Mouse (Mus musculus) CD8-positive naive resting alpha-beta T cell, adult 2 months (primary cell): ENCODE measurements around the gene Grb7.

Source experiments
- DNase-seq, 2 experiments: peaks; one replicate each; pipeline ENCODE4 v3.0.0; 2022; ENCODE audit warnings: low read depth in 2 of 2, low spot score in 2 of 2

Grb7 gene

GRCm38 (mm10) chr11:98446213-98446561 lies at the start of gene Grb7:
Gene Grb7 (plus strand): TSS chr11:98446394.
- DNase-seq = no peak

DNA sequence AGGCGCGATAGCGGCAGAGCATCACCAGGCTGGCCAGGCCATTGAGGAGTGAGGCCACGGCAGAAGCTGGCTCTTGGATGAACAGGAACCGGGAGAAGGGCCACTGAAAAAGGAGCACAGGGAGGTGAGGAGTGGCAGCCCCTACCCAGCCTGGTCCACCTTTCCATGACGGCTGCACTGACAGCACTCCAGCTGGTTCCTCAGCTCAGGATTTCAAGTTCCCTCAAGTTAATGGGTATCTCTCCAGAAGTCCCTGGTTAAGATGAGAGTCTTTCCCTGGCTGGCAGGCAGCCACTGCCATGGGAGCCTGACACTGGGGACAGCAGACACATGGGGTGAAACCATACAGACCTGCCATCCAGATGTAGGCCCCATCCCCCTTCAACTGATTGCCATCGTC lies 48.2 kb upstream of the Grb7 start:
- DNase-seq = no peak

DNA sequence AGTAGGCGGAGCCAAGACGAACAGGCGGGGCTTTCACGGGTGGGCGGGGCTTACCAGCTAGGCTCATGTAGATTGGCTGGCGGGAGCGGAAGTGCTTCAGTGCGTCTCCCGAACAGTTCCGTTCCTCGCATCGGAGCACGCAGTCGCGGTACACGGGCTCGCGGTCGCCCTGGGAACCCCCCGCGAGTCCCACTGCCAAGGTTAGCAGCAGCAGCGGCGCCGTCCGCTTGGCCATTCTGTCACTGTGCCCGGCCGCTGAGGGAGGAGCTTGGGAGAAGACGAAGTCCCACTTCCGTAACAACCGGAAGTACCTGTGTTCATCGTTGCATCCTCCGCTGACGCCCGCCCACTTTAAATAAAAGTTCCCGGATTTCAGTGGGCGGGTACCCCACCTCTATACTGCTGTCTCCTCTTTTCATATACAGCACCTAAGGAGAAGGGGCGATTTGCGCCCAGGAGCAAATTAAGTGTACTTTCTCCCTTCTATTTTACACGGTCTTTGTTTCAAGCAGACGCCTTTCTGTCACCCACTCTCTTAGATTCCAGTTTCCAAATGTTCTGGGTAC lies 46.0 kb upstream of the Grb7 start, which contains the start of gene Pgap3:
Gene Pgap3 (minus strand): TSS at position 330 of the 566 bp plus-strand sequence.
- peak; percentile 75 to 83 for DNase-seq

DNA sequence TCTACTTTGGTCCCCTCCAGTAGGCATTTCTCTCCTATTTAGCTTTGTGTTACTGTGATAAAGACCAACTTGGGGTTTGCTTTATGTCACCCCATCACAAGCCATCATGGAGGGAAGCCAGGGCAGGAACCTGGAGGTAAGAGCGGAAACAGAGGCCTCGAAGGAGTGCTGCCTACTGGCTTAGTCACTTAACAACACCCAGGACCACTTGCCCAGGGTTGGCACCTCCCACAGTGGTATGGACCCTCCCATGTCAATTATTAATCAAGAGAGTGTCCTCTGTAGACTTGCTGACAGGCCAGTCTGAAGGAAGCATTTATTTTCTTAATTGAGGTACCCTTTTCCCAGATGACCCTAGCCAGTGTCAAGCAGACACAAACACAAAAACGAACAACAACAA lies 45.4 kb upstream of the Grb7 start:
- DNase-seq = no peak

DNA sequence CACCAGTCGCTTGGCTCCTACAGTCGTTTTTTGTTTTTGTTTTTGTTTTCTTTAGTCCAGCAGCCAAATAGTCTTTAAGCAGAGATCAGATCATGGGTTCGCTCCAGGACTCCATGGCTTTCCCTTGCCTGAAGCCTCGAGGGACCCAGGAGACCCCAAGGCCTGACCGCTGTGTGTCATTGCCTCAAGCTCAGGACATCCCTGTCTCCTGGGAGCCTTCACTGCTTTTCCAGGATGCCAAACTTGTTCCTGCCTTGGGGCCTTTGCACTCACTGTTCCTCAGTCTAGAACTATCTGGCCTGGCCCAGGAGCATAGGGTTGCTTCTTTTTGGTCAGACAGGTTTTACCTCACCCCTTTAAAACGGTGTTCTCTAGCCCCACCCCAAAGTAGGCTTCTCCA lies 39.6 kb upstream of the Grb7 start:
- DNase-seq = no peak

- DNase-seq = no peak
Observed at GRCm38 (mm10) chr11:98408872-98409271, 37.3 kb upstream of the Grb7 start.

GRCm38 (mm10) chr11:98409341-98409822 lies 36.8 kb upstream of the Grb7 start:
- DNase-seq = no peak

DNA sequence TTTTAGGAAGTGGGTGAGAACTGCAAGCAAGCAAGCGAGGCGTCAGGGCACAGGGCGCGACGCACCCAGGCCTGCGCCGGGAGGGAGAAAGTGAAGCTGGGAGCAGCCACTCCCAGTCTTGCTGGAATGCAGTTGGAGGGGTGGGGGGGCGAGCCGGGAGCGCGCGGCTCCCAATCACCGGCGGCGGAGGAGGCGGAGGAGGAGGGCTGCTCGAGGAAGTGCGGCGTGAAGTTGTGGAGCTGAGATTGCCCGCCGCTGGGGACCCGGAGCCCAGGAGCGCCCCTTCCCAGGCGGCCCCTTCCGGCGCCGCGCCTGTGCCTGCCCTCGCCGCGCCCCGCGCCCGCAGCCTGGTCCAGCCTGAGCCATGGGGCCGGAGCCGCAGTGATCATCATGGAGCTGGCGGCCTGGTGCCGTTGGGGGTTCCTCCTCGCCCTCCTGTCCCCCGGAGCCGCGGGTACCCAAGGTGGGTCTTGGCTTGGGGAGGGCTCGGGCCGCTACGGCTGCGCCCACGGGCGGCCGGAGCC lies 33.9 kb upstream of the Grb7 start, which contains the start of gene Erbb2:
Gene Erbb2 (plus strand): TSS at position 198 of the 524 bp plus-strand sequence.
- DNase-seq = no peak

GRCm38 (mm10) chr11:98412797-98413301 lies 33.3 kb upstream of the Grb7 start:
- no peak for DNase-seq

DNA sequence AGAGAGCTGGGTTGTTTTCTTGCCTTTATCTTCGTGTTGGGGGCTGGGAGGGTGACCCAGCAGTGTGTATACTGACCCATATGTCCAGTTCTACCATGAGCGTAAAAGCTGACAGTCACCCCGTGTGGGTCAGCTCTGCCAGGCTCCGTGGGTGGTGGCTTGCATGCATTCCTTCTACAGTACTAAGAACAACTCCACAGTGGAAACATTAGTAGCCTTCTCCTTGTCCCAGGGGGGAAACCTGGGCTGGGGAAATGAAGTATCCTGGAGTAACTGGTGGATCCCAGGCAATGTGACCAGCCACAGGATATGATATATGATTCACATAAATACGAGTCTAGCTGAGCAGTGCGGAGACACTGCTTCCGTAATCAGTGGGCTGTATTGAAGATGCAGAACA lies 32.5 kb upstream of the Grb7 start:
- DNase-seq = no peak

DNA sequence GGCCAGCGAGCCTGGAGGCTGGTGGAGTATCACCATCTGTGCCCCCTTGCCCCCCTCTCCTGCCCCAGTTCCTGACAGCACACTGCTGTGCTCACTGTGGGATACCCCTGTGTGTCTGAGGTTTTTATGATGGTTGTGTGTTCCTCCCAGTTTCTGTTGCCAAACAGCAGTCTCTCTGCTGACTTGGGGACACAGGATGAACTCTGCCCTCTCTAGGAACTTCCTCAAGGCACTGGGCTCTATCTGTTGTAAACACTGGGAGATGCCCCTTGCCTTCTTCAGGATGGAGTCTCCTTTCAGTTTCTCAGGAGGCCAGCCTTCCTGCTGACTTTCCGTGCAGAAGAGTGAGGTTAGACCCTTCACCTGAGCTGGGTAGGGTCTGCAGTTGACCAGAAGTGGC lies 32.0 kb upstream of the Grb7 start:
- DNase-seq = no peak

DNA sequence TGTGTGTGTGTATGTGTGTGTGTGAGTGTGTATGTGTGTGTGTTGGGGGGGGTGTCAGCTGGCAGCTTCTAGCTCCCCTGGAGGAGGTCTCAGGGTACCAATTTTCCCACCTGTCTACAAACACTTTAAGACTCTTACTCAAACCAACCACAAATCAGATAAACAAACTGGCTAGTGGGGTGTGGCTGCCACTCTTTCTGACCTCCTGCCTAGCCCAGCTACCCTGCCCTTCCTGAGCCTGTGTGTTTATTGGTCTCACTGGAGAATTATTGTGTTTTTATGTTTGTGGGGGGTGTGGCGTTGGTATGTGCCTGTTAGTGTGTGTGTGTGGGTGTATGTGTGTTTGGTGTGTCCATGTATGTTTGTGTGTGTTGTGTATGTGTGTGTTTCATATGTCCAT lies 29.1 kb upstream of the Grb7 start:
- no peak for DNase-seq

DNA sequence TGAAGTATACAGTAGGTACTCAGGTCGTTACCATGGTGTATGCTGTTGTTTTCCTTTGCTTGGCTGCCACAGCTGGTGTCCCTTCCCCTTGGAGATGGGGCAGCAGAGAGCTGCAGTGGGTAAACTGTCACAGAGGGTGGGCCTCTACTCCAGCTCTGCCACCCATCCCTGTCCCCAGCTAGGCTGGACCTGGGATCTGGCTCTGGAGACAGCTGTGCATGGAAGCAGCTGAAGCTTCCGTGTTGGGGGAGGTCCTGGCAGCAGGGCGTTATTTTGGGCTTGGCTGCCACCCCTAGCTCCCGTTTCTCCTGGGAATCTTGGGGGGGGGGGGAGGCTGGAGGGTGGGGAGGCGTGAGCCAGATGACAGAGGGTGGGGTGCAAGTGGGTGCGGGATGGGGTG lies 27.9 kb upstream of the Grb7 start:
- DNase-seq = no peak

- no peak for DNase-seq
Observed at GRCm38 (mm10) chr11:98418939-98419547, 27.2 kb upstream of the Grb7 start.

DNA sequence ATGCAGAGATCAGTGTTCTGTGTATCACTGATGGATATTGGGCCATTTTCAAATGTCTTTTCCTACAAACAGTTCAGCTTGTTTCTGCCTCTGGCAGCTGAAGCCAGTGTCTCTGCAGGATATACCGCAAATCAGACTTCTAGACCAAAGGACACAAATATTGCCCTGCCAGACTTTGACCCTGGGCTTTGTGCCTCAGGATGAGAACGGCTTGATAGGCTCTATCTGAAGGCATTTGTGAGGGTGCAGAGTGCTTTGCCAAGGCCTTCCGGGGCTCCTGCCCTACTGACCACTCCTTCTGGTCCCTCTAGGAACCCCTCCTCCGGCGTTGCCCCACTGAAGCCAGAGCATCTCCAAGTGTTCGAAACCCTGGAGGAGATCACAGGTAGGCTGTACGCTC lies 19.6 kb upstream of the Grb7 start:
- DNase-seq = no peak

GRCm38 (mm10) chr11:98428436-98428835 lies 17.8 kb upstream of the Grb7 start:
- DNase-seq = no peak

GRCm38 (mm10) chr11:98431743-98432502 lies 14.3 kb upstream of the Grb7 start:
- DNase-seq = no peak

DNA sequence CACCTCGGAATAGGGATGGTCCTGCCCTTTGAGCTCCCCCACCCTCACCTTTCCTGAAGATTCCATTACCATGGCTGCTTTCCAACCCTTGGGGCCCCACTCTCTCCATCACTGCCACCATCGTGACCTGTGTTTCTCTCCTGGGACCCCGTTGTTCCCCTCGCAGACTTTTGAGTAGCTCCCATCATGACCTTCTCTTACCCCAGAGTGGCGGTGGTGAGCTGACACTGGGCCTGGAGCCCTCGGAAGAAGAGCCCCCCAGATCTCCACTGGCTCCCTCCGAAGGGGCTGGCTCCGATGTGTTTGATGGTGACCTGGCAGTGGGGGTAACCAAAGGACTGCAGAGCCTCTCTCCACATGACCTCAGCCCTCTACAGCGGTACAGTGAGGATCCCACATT lies 10.5 kb upstream of the Grb7 start:
- no peak for DNase-seq

GRCm38 (mm10) chr11:98437441-98437840 lies 8.8 kb upstream of the Grb7 start:
- DNase-seq = no peak

DNA sequence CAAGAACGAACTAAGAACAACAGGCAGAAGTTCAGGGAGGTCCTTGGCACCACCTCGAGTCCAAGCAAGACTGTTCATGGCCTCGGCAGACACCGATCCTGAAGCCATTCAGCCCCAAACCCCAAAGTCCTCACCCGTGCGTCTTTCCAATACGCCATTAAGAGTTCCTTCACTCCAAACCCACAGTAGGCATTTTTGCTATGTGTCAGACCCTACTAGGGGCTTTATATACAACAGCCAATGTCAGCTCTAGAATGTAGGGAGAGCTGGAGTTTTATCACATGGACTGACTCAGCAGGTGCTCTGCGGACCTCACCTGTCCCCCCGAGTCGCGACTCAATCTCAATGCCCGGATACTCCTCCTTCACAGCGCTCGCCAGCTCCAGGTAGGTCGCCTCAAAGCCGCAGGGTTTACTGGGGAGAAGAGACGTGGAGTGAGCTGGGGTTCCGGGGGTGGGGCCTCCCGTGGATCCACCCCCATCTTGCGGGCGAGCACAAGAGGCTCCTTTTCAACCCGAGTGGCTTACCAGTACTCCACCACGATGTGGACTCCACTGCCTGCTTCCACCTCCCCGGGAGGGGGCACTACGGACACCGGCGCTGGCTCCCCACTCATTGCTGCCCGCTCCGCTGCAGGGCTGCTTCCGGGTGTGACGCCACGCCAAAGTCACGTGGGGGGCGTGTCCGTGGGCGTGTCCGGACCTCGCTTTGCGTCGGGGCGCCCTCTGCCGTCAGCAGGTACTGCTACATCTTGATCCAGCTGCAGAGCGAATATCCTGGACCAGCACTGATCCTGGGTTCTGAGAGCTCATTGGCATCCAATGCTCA lies 7.6 kb upstream of the Grb7 start, which contains the start of gene Mien1:
Gene Mien1 (minus strand): TSS at position 661 of the 828 bp plus-strand sequence.
- peak; percentile 97 to 98 for DNase-seq

GRCm38 (mm10) chr11:98443688-98444087 lies 2.5 kb upstream of the Grb7 start:
- no peak for DNase-seq
